Mouse (Mus musculus): ENCODE data around the gene Timm22. TPM values are rescaled to one million over a fixed set of nuclear protein-coding genes. Genes with fewer than 3 reads are reported as not detected.

Gene Timm22
- polyA plus RNA-seq, 1 experiment from 2014 or later = 113 TPM

DNA sequence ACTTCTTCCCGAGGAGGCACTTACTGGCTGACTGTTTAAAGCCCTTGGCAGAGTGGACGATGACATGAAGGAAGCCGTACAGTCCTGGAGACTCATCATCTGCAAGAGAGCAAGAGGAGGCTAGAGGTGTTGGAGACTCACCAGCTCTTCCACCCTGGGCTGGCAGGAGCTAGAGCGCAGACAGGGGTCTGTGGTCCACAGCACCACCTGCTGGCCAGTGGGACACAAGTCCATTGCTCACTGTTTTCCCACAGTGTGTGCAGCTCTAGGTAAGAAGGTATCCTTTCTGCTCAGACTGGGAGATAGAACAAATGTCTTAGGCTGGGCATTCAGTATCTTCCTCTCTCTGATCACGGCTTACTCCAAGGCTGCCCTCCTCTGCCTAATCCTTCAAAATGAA, 47.7 kb downstream of the Timm22 start:
- Histone ChIP-seq H3K4me2 (replicated peaks; ENCODE audit: low read depth, low read length) (no peak overlapping the region), H3K27ac (ENCODE audit: low read depth, low read length) (no peak overlapping the region), H3K27me3 (ENCODE audit: control insufficient read depth, insufficient read depth, low read length) (no peaks in the 10 kb centered on the region), H3K36me3 (ENCODE audit: control insufficient read depth, insufficient read depth, low read length) (peaks cover 8% of the 10 kb centered on the region; the same call in 1 of the 2 replicates), H3K4me1 (replicated peaks; ENCODE audit: control insufficient read depth, insufficient read depth, low read length) (peaks cover 15% of the 10 kb centered on the region), H3K9me3 (ENCODE audit: control insufficient read depth, low read length) (no peaks in the 10 kb centered on the region), H3K9ac (ENCODE audit: low read depth, low read length) (no peak overlapping the region), H3K4me3 (ENCODE audit: low read depth, low read length) (no peak overlapping the region)
- ATAC-seq (ENCODE audit: low FRiP score) (no peak; the same call in 1 of the 2 replicates), DNase-seq (ENCODE audit: low spot score) (peak; percentile 86)
- WGBS = 70% methylated on average over 5 of the region's 5 CpGs

DNA sequence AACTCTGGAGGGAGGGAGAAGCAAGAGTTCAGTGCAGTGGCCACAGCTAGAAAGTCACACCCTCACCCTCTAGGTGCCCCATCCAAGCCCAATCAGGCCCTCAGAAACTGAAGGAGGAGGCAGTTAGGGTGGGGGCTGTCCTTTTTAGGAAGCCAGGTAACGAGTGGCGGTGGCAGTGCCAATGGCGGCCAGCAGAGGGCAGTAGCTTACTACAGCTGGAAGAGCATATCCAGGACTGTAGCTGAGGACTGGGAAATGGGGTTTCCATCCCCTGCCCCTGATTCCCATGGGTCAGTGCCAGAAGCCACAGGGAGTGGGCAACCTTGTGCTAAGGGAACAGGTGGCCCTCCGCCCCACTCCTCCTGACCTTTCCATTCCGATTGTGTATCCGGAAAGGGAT, 49.5 kb downstream of the Timm22 start:
- no peak overlapping the region for H3K9ac ChIP-seq (ENCODE audit: low read depth, low read length)
- H3K4me3 ChIP-seq (ENCODE audit: low read depth, low read length) = no peak overlapping the region
- no peaks in the 10 kb centered on the region for H3K9me3 ChIP-seq (ENCODE audit: control insufficient read depth, low read length)
- H3K27me3 ChIP-seq (ENCODE audit: control insufficient read depth, insufficient read depth, low read length) = no peaks in the 10 kb centered on the region
- DNase-seq (ENCODE audit: low spot score) = peak; percentile 92
- 22% methylated on average over 6 of the region's 6 CpGs for WGBS
- H3K4me1 ChIP-seq (replicated peaks; ENCODE audit: control insufficient read depth, insufficient read depth, low read length) = 0 out of 2 replicates have a peak, but pooled peaks cover 4% of the 10 kb centered on the region
- no peak overlapping the region for H3K4me2 ChIP-seq (replicated peaks; ENCODE audit: low read depth, low read length)
- peaks cover 8% of the 10 kb centered on the region; the same call in 1 of the 2 replicates for H3K36me3 ChIP-seq (ENCODE audit: control insufficient read depth, insufficient read depth, low read length)
- ATAC-seq (ENCODE audit: low FRiP score) = 0 out of 2 replicates have a peak, but pooled peaks have one; percentile 25
- no peak overlapping the region for H3K27ac ChIP-seq (ENCODE audit: low read depth, low read length)

DNA sequence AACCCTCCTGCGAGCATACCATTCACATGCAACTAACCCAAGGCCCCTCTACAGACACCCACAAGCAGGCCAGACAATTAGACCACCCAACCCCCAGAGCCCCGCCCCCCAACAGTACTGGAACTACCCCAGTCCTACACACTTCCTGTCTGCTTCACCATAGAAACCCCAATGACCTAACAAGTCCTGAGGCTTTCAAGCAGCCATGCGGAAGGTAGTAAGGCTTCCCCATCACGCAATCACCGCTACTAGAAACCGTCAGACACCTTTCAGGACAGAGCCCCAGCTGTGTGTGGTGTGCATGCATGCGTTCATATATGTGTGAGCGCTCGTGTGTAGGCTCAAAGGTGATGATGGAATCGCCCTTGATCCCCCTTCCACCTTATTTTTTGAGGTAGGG, 50.1 kb downstream of the Timm22 start:
- Histone ChIP-seq H3K9me3 (ENCODE audit: control insufficient read depth, low read length) (no peaks in the 10 kb centered on the region), H3K4me1 (replicated peaks; ENCODE audit: control insufficient read depth, insufficient read depth, low read length) (0 out of 2 replicates have a peak, but pooled peaks cover 4% of the 10 kb centered on the region), H3K9ac (ENCODE audit: low read depth, low read length) (no peak overlapping the region), H3K27ac (ENCODE audit: low read depth, low read length) (no peak overlapping the region), H3K4me2 (replicated peaks; ENCODE audit: low read depth, low read length) (no peak overlapping the region), H3K36me3 (ENCODE audit: control insufficient read depth, insufficient read depth, low read length) (peaks cover 8% of the 10 kb centered on the region; the same call in 1 of the 2 replicates), H3K4me3 (ENCODE audit: low read depth, low read length) (no peak overlapping the region), H3K27me3 (ENCODE audit: control insufficient read depth, insufficient read depth, low read length) (no peaks in the 10 kb centered on the region)
- no peak for DNase-seq (ENCODE audit: low spot score)
- WGBS = 68% methylated on average over 10 of the region's 10 CpGs
- no peak for ATAC-seq (ENCODE audit: low FRiP score)

DNA sequence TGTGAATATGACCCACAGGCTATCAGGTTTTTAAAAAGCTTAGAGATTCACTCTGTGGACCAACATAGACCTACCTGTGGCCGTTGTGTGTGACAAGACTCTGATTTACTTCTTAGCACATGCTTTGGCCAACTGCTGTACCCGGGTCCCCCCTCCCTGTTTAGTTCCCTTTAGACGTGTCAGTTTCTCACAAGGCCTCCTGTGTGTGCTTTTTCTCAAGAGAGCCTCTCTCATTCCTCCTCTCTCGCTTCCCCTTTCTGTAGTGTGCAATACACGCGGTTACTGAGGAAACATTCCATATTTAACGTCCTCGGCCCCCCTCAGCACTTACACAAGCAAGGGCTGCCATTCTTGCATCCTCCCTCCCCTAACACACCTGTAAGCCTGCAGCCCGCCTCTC, 52.0 kb downstream of the Timm22 start:
- WGBS = 86% methylated on average over 9 of the region's 9 CpGs
- Histone ChIP-seq H3K9ac (ENCODE audit: low read depth, low read length) (no peak overlapping the region), H3K27ac (ENCODE audit: low read depth, low read length) (no peak overlapping the region), H3K9me3 (ENCODE audit: control insufficient read depth, low read length) (no peaks in the 10 kb centered on the region), H3K27me3 (ENCODE audit: control insufficient read depth, insufficient read depth, low read length) (no peaks in the 10 kb centered on the region), H3K4me2 (replicated peaks; ENCODE audit: low read depth, low read length) (no peak overlapping the region), H3K4me1 (replicated peaks; ENCODE audit: control insufficient read depth, insufficient read depth, low read length) (0 out of 2 replicates have a peak, but pooled peaks cover 4% of the 10 kb centered on the region), H3K36me3 (ENCODE audit: control insufficient read depth, insufficient read depth, low read length) (peaks cover 7% of the 10 kb centered on the region; the same call in 1 of the 2 replicates), H3K4me3 (ENCODE audit: low read depth, low read length) (no peak overlapping the region)
- DNase-seq (ENCODE audit: low spot score) (no peak), ATAC-seq (ENCODE audit: low FRiP score) (no peak)

DNA sequence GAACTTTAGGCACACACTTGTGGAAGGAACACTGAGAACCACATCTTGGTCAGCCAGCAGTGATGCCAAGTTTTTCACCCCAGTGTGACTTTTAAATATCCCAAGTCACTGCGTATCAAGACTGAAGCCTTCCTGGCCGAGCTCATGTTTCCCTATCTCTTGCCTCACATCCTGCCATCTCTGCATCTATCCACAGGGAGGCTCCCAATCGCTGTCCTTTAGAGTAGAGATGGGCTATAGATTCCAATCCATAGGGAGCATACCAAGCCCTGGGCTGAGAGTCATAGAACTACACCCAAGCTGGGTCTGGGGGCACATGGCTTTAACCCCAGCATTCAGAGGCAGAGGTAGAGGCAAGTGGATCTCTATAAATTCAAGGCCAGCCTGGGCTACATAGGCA, 52.7 kb downstream of the Timm22 start:
- 66% methylated on average over 3 of the region's 3 CpGs for WGBS

DNA sequence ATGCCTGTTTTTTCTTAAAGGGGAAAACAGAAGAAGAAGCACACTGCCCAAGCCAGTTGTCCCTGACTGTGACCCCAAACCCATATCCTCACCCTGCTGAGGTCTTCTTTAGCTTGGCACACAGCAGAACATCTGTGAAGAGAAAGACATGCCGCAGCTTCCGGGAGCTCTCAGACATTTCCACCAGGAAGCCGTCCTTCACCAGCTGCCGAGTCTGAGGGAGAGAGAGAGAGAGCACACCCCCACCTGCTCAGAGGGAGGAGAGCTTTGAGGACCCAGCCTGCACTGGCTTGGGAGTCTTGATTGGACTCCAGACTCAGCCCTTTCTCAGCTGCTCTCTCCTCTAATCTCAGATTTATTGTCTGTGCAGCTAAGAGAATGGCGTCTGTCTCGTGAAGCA, 54.4 kb downstream of the Timm22 start:
- no peaks in the 10 kb centered on the region for H3K27me3 ChIP-seq (ENCODE audit: control insufficient read depth, insufficient read depth, low read length)
- 78% methylated on average over 6 of the region's 6 CpGs for WGBS
- no peak for DNase-seq (ENCODE audit: low spot score)
- H3K9me3 ChIP-seq (ENCODE audit: control insufficient read depth, low read length) = no peaks in the 10 kb centered on the region
- H3K36me3 ChIP-seq (ENCODE audit: control insufficient read depth, insufficient read depth, low read length) = no peaks in the 10 kb centered on the region
- H3K4me3 ChIP-seq (ENCODE audit: low read depth, low read length) = no peak overlapping the region
- no peak overlapping the region for H3K27ac ChIP-seq (ENCODE audit: low read depth, low read length)
- ATAC-seq (ENCODE audit: low FRiP score) = no peak
- H3K4me1 ChIP-seq (replicated peaks; ENCODE audit: control insufficient read depth, insufficient read depth, low read length) = peaks cover 7% of the 10 kb centered on the region; the same call in 1 of the 2 replicates
- no peak overlapping the region for H3K4me2 ChIP-seq (replicated peaks; ENCODE audit: low read depth, low read length)
- H3K9ac ChIP-seq (ENCODE audit: low read depth, low read length) = no peak overlapping the region

More for the DNA sequence above, 52.7 kb downstream of the Timm22 start:
- Histone ChIP-seq H3K36me3 (ENCODE audit: control insufficient read depth, insufficient read depth, low read length) (peaks cover 4% of the 10 kb centered on the region; the same call in 1 of the 2 replicates), H3K27ac (ENCODE audit: low read depth, low read length) (no peak overlapping the region), H3K27me3 (ENCODE audit: control insufficient read depth, insufficient read depth, low read length) (no peaks in the 10 kb centered on the region), H3K4me2 (replicated peaks; ENCODE audit: low read depth, low read length) (no peak overlapping the region), H3K9ac (ENCODE audit: low read depth, low read length) (no peak overlapping the region), H3K4me1 (replicated peaks; ENCODE audit: control insufficient read depth, insufficient read depth, low read length) (0 out of 2 replicates have a peak, but pooled peaks cover 6% of the 10 kb centered on the region), H3K4me3 (ENCODE audit: low read depth, low read length) (no peak overlapping the region), H3K9me3 (ENCODE audit: control insufficient read depth, low read length) (no peaks in the 10 kb centered on the region)
- ATAC-seq (ENCODE audit: low FRiP score) (no peak), DNase-seq (ENCODE audit: low spot score) (no peak)

DNA sequence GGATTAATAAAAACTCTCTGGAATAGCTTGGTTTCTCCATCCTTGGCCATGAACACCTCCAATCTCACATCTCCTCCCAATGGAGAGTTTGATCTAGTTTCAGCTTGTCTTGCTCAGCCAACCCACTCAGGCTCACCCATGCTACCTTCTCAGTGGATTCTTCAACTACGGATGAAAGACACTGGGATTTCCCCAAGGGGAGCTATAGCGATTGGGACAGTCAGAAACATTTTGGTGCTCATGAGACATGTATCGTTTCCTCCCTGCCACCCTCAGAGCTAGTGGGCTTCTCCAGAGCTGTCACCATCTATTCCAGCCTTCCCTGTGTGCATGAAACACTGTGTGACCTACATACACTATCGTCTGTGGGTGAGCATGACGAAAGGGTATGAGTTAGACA, 54.9 kb downstream of the Timm22 start:
- Histone ChIP-seq H3K9ac (ENCODE audit: low read depth, low read length) (no peak overlapping the region), H3K4me1 (replicated peaks; ENCODE audit: control insufficient read depth, insufficient read depth, low read length) (peaks cover 8% of the 10 kb centered on the region; the same call in 1 of the 2 replicates), H3K9me3 (ENCODE audit: control insufficient read depth, low read length) (no peaks in the 10 kb centered on the region), H3K4me3 (ENCODE audit: low read depth, low read length) (no peak overlapping the region), H3K27me3 (ENCODE audit: control insufficient read depth, insufficient read depth, low read length) (no peaks in the 10 kb centered on the region), H3K4me2 (replicated peaks; ENCODE audit: low read depth, low read length) (no peak overlapping the region), H3K27ac (ENCODE audit: low read depth, low read length) (no peak overlapping the region), H3K36me3 (ENCODE audit: control insufficient read depth, insufficient read depth, low read length) (no peaks in the 10 kb centered on the region)
- DNase-seq (ENCODE audit: low spot score) (no peak), ATAC-seq (ENCODE audit: low FRiP score) (no peak)
- 91% methylated on average over 5 of the region's 5 CpGs for WGBS

DNA sequence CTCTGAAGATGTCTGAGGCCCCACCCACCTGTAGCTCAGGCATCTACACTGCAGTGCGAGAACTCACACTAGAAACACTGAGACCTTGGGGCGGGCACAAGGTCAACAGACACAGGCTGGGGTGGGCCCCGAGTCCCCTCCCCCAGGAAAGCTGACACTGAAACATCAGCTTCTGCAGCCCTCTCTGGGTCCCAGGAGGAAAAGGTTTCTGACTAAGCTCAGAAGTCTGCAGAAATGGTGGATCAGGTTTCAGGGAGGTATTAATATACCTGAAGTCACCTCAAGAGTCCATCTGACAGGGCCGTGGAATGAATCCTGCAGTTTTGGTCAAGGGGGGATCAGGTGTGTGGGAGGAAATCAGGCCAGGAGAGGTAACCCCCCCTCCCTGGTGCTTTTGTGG, 59.1 kb downstream of the Timm22 start:
- ATAC-seq (ENCODE audit: low FRiP score) (no peak), DNase-seq (ENCODE audit: low spot score) (no peak)
- Histone ChIP-seq H3K9ac (ENCODE audit: low read depth, low read length) (no peak overlapping the region), H3K27ac (ENCODE audit: low read depth, low read length) (no peak overlapping the region), H3K4me2 (replicated peaks; ENCODE audit: low read depth, low read length) (no peak overlapping the region), H3K4me3 (ENCODE audit: low read depth, low read length) (no peak overlapping the region), H3K4me1 (replicated peaks; ENCODE audit: control insufficient read depth, insufficient read depth, low read length) (peaks cover 12% of the 10 kb centered on the region), H3K36me3 (ENCODE audit: control insufficient read depth, insufficient read depth, low read length) (no peaks in the 10 kb centered on the region), H3K27me3 (ENCODE audit: control insufficient read depth, insufficient read depth, low read length) (no peaks in the 10 kb centered on the region), H3K9me3 (ENCODE audit: control insufficient read depth, low read length) (no peaks in the 10 kb centered on the region)
- WGBS = 82% methylated on average over 4 of the region's 4 CpGs

All from hindbrain, embryonic 11.5 days (tissue).